Mouse (Mus musculus) cerebral cortex, adult 2 months (tissue): ENCODE measurements around the gene Ddx5.

Experiments
- WGBS: fragments of 180-500 bp; shearing (Covaris S2); methylation state at CpG from one replicate; pipeline ENCODE4 v1.1.7; 2018; 5-methylcytosine and 5-hydroxymethylcytosine counted together

Ddx5 gene

GRCm38 (mm10) chr11:106788775-106789459, at the start of gene Ddx5, which contains the start of gene Cep95:
Gene Ddx5 (minus strand): TSS chr11:106789185.
Gene Cep95 (plus strand): TSS chr11:106789252.
- under 1% methylated on average over 57 of the region's 58 CpGs for WGBS

GRCm38 (mm10) chr11:106828079-106828478, 39.1 kb upstream of the Ddx5 start:
- 93% methylated on average over 7 of the region's 7 CpGs for WGBS

- 68% methylated on average over 10 of the region's 10 CpGs for WGBS
Measured at GRCm38 (mm10) chr11:106824403-106824802, 35.4 kb upstream of the Ddx5 start.

- WGBS = 72% methylated on average over 8 of the region's 8 CpGs
Measured at GRCm38 (mm10) chr11:106823741-106824140, 34.8 kb upstream of the Ddx5 start.

GRCm38 (mm10) chr11:106822911-106823310, 33.9 kb upstream of the Ddx5 start:
- WGBS = 40% methylated on average over 5 of the region's 5 CpGs

- WGBS = 54% methylated on average over 8 of the region's 8 CpGs
Measured at GRCm38 (mm10) chr11:106822491-106822890, 33.5 kb upstream of the Ddx5 start.

GRCm38 (mm10) chr11:106821397-106821796, 32.4 kb upstream of the Ddx5 start:
- WGBS = 83% methylated on average over 6 of the region's 6 CpGs

- WGBS = 30% methylated on average over 4 of the region's 4 CpGs
Measured at GRCm38 (mm10) chr11:106820972-106821371, 32.0 kb upstream of the Ddx5 start.

- WGBS = 46% methylated on average over 6 of the region's 6 CpGs
Measured at GRCm38 (mm10) chr11:106820252-106820651, 31.3 kb upstream of the Ddx5 start.

- WGBS = 69% methylated on average over 9 of the region's 9 CpGs
Measured at GRCm38 (mm10) chr11:106819595-106819994, 30.6 kb upstream of the Ddx5 start.

GRCm38 (mm10) chr11:106818341-106818740, 29.4 kb upstream of the Ddx5 start:
- 13% methylated on average over 9 of the region's 9 CpGs for WGBS

GRCm38 (mm10) chr11:106817808-106818207, 28.8 kb upstream of the Ddx5 start:
- WGBS = 50% methylated on average over 6 of the region's 6 CpGs

- WGBS = 43% methylated on average over 3 of the region's 3 CpGs
Measured at GRCm38 (mm10) chr11:106817156-106817555, 28.2 kb upstream of the Ddx5 start.

- WGBS = 75% methylated on average over 7 of the region's 7 CpGs
Measured at GRCm38 (mm10) chr11:106816316-106816715, 27.3 kb upstream of the Ddx5 start.

- 50% methylated on average over 2 of the region's 2 CpGs for WGBS
Measured at GRCm38 (mm10) chr11:106815761-106816160, 26.8 kb upstream of the Ddx5 start.

GRCm38 (mm10) chr11:106815331-106815730, 26.3 kb upstream of the Ddx5 start:
- WGBS = 58% methylated on average over 2 of the region's 2 CpGs

GRCm38 (mm10) chr11:106814601-106815320, 25.8 kb upstream of the Ddx5 start:
- 69% methylated on average over 14 of the region's 14 CpGs for whole genome bisulfite sequencing

- 93% methylated on average over 7 of the region's 7 CpGs for WGBS
Measured at GRCm38 (mm10) chr11:106812410-106813136, 23.6 kb upstream of the Ddx5 start.

GRCm38 (mm10) chr11:106807442-106807841, 18.5 kb upstream of the Ddx5 start:
- 92% methylated on average over 1 of the region's 1 CpGs for WGBS

- WGBS = 56% methylated on average over 10 of the region's 10 CpGs
Measured at GRCm38 (mm10) chr11:106802069-106802627, 13.2 kb upstream of the Ddx5 start.

GRCm38 (mm10) chr11:106795679-106796078, 6.7 kb upstream of the Ddx5 start:
- WGBS = 38% methylated on average over 9 of the region's 9 CpGs

- WGBS = 71% methylated on average over 4 of the region's 4 CpGs
Measured at GRCm38 (mm10) chr11:106793846-106794245, 4.9 kb upstream of the Ddx5 start.
